Mouse (Mus musculus): ENCODE measurements around the gene Gm20388.

DNA sequence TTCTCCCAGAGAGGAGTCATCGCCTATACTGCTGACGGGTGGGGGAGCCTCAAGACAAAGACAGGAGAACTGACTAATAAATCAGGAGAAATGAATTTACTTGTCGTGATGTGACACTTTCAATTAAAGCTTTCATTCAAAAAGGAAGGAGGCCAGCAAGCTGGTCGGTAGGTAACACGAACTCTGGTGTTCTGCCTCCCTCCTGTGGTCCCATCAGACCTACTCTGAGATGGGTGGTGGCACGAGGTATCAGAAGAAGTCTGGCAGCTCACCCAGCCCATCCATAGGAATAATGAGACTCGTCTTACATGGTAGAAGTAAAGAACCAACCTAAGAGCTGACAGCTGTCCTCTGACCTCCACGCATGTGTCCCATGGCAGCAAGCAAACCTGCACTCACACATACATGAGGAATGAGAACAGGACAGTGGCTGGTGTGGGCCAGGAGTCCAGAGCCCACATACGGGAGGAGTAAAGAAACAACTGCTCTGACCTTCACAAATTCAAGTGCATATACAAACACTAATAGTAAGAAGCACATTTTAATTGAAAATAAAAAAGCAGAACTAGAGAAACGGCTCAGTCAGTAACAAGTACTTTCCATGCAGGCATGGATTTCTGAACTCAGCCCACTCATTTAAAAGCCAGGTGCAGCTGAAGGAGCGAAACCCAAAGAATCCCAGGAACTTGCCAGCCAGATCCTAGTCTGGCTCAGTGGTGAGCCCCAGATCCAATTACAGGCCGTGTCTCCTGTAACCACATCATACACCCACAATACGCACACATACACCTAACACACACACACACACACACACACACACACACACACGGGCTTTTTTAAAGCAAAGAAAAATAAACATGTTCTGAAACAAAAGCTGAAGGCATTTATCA is 3093.6 kb downstream of the Gm20388 start:
- TF ChIP-seq CTCF (IDR thresholded peaks at IDR 0.05; ENCODE audit: control insufficient read depth, insufficient read depth, low read length): no peak
- no peak for TF ChIP-seq POLR2A (IDR thresholded peaks at IDR 0.05; ENCODE audit: borderline replicate concordance, control insufficient read depth, low read depth, low read length)

All from bone marrow, adult 2 months (tissue).